Mouse (Mus musculus) macrophage (primary cell): Measurements from ENCODE around the gene Dlgap4. TPM values are rescaled to one million over a fixed set of nuclear protein-coding genes. Genes with fewer than 3 reads are reported as not detected.

ENCODE experiments used
- H3K27ac ChIP-seq: fragments of 350-480 bp; formaldehyde crosslinking; 2 replicates; pipeline ENCODE4 v1.9.0; 2021
- H3K36me3 ChIP-seq: fragments of 350-480 bp; formaldehyde crosslinking; 2 replicates; pipeline ENCODE4 v1.9.0; 2021; ENCODE audit errors: inconsistent target
- H3K4me3 ChIP-seq: fragments of 350-480 bp; formaldehyde crosslinking; 2 replicates; pipeline ENCODE4 v1.9.0; 2021; ENCODE audit errors: inconsistent target
- H3K79me2 ChIP-seq: fragments of 350-480 bp; formaldehyde crosslinking; 2 replicates; pipeline ENCODE4 v1.9.0; 2021; ENCODE audit errors: inconsistent target
- WGBS: methylation state at CpG from one replicate; pipeline ENCODE4 v1.1.7; 2026; ENCODE audit warnings: inconsistent platforms; ENCODE audit not compliant: missing documents; 5-methylcytosine and 5-hydroxymethylcytosine counted together
- polyA plus RNA-seq: library from polyadenylated mRNA; stranded (reverse); fragments of 250-400 nt; gene quantifications from 3 replicates; pipeline ENCODE4 v1.2.4, GENCODE M21; 2018; ENCODE audit warnings: inconsistent platforms
- total RNA-seq, 78 experiments: library from RNA; depleted of rRNA; stranded (reverse); fragments of 250-400 nt; gene quantifications; 1 replicate in 9 of 78; 2 replicates in 24 of 78; 3 replicates in 43 of 78; 4 replicates in 2 of 78; pipeline ENCODE4 v1.2.4; 2018; ENCODE audit warnings: inconsistent platforms in 56 of 78

Gene Dlgap4
- 100 to 1,000 TPM in 14 of 26 experiments, 10 to 100 TPM in 12; 70.0 to 205 (median 106) TPM for total RNA-seq (2018; cell fraction: chromatin; rRNA removed)
- 10 to 100 TPM; 63.2 to 90.7 (median 69.7) TPM for total RNA-seq (2018; cell fraction: cytosol; rRNA removed)
- total RNA-seq (2018; cell fraction: nucleus; rRNA removed), result 100 to 1,000 TPM in 17 of 26 experiments, 10 to 100 TPM in 9; 78.7 to 249 (median 116) TPM
- 57.8 to 88.0 TPM (median 62.8 TPM) in 3 replicates for polyA plus RNA-seq

- Histone ChIP-seq H3K4me3 (no peak within 1 kb of the TSS), H3K79me2 (no peaks in the 10 kb centered on the region), H3K27ac (no peak within 1 kb of the TSS), H3K36me3 (no peaks in the 10 kb centered on the region)
- WGBS, result 2% methylated on average over 72 of the region's 103 CpGs
Observed at GRCm38 (mm10) chr2:156613541-156614257, at the start of gene Dlgap4. Gene Dlgap4 (plus strand): TSS chr2:156613705.

- 100% methylated on average over 2 of the region's 2 CpGs for whole genome bisulfite sequencing
- Histone ChIP-seq H3K4me3 (no peak overlapping the region), H3K79me2 (no peaks in the 10 kb centered on the region; the same call in 1 of the 2 replicates), H3K36me3 (peaks cover 35% of the 10 kb centered on the region), H3K27ac (no peak overlapping the region)
Observed at GRCm38 (mm10) chr2:156566512-156566911, 47.0 kb upstream of the Dlgap4 start.

GRCm38 (mm10) chr2:156568647-156569046 is 44.9 kb upstream of the Dlgap4 start:
- H3K4me3 ChIP-seq, result no peak overlapping the region
- peaks cover 32% of the 10 kb centered on the region for H3K36me3 ChIP-seq
- H3K27ac ChIP-seq, result no peak overlapping the region
- 80% methylated on average over 7 of the region's 7 CpGs for WGBS
- H3K79me2 ChIP-seq, result no peaks in the 10 kb centered on the region; the same call in 1 of the 2 replicates

- Histone ChIP-seq H3K36me3 (peaks cover 32% of the 10 kb centered on the region), H3K4me3 (no peak overlapping the region), H3K79me2 (no peaks in the 10 kb centered on the region; the same call in 1 of the 2 replicates), H3K27ac (no peak overlapping the region)
- 96% methylated on average over 3 of the region's 3 CpGs for WGBS
Observed at GRCm38 (mm10) chr2:156569261-156569660, 44.2 kb upstream of the Dlgap4 start.

GRCm38 (mm10) chr2:156571521-156571920 is 42.0 kb upstream of the Dlgap4 start:
- Histone ChIP-seq H3K79me2 (no peaks in the 10 kb centered on the region), H3K36me3 (peaks cover 22% of the 10 kb centered on the region), H3K4me3 (no peak overlapping the region), H3K27ac (no peak overlapping the region)
- 89% methylated on average over 6 of the region's 6 CpGs for WGBS

DNA sequence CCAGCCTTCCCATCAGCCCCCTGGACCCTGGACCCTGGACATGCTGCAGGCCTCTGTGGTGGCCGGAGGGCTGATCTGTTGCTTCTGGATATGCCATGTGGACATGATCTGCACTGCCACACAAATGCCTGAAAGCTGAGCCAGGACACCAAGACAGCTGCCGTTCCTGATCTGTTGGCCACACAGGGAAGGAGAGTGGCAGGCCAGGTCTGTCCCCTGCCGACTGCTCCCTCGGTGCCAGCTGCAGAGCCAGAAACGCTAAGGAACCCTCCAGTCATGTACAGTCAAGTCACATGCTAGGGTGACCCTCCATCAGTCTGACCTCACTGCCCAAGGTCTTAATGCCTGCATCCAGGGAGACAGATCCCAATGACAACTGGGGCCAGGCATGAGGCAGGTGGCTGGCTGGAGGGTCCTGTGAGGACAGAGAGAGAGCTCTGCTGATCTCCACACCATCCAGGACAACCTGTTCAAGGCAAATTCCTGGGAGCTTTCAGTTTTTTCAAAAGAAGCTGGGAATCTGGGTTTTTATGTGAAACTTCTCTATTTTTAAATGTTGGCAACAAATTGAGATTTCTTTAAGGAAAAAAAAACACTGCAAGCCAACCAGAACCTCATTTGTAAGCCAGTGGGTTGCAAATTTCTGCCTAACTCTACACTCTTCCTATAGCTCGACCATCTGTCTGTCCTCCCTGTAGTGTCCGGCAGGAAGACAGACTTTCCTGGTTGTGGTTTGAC is 36.5 kb upstream of the Dlgap4 start:
- Histone ChIP-seq H3K27ac (no peak overlapping the region), H3K79me2 (no peaks in the 10 kb centered on the region), H3K4me3 (no peak overlapping the region), H3K36me3 (no peaks in the 10 kb centered on the region)
- WGBS, result 68% methylated on average over 7 of the region's 7 CpGs

DNA sequence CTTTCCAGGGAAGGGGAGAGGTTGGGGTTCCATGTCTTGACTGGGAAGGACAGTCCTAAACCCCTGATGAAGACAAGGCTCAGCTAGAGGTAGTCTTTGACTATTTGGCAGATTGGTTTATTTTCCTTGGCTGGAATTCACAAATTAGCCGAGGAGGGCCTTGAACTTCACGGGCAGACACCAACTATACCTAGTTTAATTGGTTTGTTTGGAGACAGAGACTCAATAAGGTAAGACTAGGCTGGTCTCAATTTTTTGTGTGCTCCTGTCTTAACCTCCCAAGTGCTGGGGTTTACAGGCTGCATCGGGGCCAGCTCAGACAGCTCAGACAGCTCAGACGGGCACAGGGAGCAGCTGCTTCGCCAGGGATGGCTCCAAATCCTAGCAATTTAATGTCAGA is 33.0 kb upstream of the Dlgap4 start:
- 93% methylated on average over 5 of the region's 5 CpGs for WGBS
- Histone ChIP-seq H3K36me3 (no peaks in the 10 kb centered on the region), H3K4me3 (no peak overlapping the region), H3K27ac (no peak overlapping the region), H3K79me2 (no peaks in the 10 kb centered on the region)

DNA sequence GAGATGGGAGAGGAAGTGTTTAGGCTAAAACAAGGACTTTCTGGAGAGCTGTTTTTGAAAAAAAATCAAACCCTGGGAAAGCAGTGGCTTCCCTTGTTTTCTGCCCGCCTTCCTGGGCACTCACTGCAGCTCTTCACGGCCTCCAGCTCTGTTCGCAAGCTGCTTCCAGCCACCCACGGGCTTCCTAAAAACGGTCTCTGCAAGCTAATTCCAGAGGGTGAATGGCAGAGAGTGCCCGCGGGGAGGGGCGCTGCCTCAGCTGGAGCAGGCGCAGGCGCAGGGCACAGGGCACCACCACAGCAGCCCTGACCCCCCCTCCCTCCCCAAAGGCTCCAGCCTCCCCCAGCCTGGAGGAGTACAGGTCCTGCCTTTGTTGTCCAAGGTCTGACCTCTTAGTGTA is 32.3 kb upstream of the Dlgap4 start:
- H3K36me3 ChIP-seq, result no peaks in the 10 kb centered on the region
- WGBS, result 56% methylated on average over 10 of the region's 10 CpGs
- no peak overlapping the region for H3K27ac ChIP-seq
- H3K79me2 ChIP-seq, result no peaks in the 10 kb centered on the region
- H3K4me3 ChIP-seq, result no peak overlapping the region

DNA sequence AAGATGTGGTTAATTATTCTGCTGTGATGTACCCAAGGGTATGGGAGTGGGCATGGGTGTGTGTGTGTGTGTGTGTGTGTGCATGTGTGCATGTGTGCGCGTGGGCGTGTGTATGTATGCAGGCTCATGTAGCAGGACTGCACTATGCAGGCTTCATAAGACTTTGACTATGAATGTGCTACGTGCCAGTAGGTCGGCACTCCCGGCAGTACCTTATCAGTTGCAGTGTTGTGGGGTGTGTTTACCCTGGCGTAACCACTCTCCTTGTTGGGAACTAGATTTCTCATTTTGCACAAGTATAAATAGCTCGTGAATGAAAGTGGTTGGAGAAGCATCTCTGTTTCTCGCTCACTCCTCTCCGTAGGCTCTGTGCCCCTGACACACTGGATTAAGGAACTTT is 30.6 kb upstream of the Dlgap4 start:
- H3K36me3 ChIP-seq, result no peaks in the 10 kb centered on the region
- WGBS, result 89% methylated on average over 10 of the region's 10 CpGs
- H3K4me3 ChIP-seq, result no peak overlapping the region

DNA sequence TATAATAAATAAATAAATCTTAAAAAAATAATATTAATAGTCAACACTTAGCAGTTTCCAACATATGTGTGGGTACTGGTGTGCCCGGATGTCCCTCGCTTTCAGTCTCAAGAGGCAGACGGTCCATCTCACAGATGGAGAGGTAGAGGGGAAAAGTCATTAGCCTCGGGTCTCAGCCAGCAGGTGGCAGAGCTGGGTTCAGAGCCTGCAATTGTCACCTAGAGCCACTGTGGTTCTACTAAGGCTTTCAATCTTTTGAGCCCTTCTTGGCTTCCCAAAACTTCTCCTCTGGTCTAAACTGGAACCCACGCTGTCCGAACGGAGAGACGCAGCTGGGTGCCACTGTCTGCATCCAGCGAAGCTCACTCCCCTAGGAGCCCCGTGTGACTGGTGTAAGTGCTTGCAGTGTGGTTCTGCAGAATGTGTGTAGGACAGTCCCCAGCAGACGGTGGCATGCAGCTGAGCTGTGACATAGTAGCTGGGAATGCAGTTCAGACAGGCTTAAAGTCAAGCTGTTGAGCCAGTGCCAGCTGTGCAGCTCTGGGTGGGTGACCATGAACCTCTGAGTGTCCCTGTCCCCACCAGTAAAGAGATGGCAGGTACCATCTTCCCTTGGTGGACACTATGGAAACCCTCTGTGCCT is 29.2 kb upstream of the Dlgap4 start:
- H3K4me3 ChIP-seq, result no peak overlapping the region
- 49% methylated on average over 10 of the region's 11 CpGs for WGBS
- H3K79me2 ChIP-seq, result no peaks in the 10 kb centered on the region
- no peaks in the 10 kb centered on the region for H3K36me3 ChIP-seq
- no peak overlapping the region for H3K27ac ChIP-seq

More for the DNA sequence above, 30.6 kb upstream of the Dlgap4 start:
- Histone ChIP-seq H3K79me2 (no peaks in the 10 kb centered on the region), H3K27ac (no peak overlapping the region)

DNA sequence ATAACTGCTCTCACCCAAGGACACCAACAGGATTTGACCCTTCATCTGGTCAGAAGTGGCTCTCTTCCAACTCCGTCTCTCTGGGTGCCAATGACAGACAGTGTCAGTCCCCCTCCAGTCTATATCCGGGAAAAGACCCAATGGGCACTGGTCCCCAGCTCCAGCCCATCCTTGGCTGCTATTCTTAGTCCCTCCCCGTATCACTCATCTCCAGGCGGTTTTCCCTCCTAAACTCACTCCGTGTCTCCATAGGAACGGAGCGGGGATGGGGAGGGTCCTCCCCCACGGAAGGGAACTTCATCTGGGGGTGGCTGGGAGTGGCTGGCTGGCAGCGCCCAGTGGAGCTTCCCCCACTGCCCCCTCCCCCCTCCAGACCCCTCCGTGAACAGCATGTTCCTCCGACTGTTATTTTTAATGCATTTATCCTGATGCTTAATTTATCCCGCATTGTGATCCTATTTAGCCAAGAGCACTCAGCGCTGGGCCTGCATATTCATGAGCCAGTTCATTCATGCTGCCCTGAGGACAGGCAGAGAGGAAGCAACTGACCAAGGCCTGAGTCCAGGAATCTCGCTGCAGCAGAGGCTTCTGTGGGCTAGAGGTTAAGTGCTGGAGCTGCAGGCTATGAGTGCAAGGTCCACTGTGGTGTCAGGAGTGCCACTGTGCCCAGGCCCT is 28.6 kb upstream of the Dlgap4 start:
- H3K79me2 ChIP-seq, result no peaks in the 10 kb centered on the region
- no peak overlapping the region for H3K4me3 ChIP-seq
- WGBS, result 73% methylated on average over 14 of the region's 14 CpGs
- H3K27ac ChIP-seq, result no peak overlapping the region
- H3K36me3 ChIP-seq, result no peaks in the 10 kb centered on the region

GRCm38 (mm10) chr2:156589481-156589880 is 24.0 kb upstream of the Dlgap4 start:
- H3K4me3 ChIP-seq, result no peak overlapping the region
- no peaks in the 10 kb centered on the region for H3K36me3 ChIP-seq
- no peaks in the 10 kb centered on the region for H3K79me2 ChIP-seq
- WGBS, result 92% methylated on average over 9 of the region's 9 CpGs
- no peak overlapping the region for H3K27ac ChIP-seq

DNA sequence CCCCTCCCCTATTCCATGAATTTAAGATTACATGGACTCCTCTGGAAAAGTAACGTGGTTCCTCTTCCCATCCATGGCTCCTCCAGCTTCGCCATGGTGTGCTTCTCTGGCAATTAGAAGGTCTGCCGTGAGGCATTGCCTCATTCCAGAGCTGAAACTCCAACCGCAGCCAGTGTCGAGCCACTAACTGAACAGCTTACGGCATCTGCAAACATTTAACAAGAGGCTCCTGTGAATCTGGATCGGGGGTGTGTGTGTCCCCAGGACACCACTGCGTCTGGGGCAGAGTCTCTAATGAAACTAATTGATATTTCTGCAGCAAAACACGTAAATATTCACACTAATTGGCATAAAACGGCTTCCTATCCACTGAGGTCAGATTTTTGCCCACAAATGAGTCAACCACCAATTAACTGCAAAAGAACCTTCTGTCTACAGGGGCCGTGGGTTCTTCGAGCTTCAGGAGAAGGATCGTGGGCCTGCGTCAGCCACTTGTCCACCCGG is 18.5 kb upstream of the Dlgap4 start:
- Histone ChIP-seq H3K79me2 (no peaks in the 10 kb centered on the region), H3K27ac (no peak overlapping the region), H3K4me3 (no peak overlapping the region), H3K36me3 (no peaks in the 10 kb centered on the region)
- WGBS, result 86% methylated on average over 15 of the region's 15 CpGs

DNA sequence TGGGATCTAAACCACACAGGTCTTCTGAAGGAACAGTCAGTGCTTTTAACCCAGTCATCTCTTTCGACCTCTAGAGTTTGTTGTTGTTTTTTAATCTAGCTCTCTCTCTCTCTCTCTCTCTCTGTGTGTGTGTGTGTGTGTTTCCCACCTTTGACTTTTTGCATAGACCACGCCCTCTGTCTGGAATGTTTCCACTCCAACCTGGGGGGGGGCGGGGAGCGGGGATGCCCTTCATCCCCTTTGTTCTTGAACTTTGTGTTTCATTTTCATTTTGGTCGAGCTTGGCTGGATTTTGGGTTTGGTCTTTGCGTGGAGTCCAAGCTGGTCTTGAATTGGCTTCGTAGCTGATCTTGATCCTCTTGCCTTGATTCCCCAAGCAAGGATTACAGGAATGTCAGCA is 10.9 kb upstream of the Dlgap4 start:
- Histone ChIP-seq H3K27ac (no peak overlapping the region), H3K79me2 (no peaks in the 10 kb centered on the region), H3K36me3 (no peaks in the 10 kb centered on the region), H3K4me3 (no peak overlapping the region)
- WGBS, result 75% methylated on average over 5 of the region's 7 CpGs
